Mouse (Mus musculus) kidney, embryonic 15.5 days (tissue): ENCODE results near the gene 2810004N23Rik. TPM values are rescaled to one million over a fixed set of nuclear protein-coding genes. Genes with fewer than 3 reads are reported as not detected.

Experiments used
- ATAC-seq: fragments of 200-750 bp; cut with Nextera tagmentation; replicated peaks from 2 replicates; pipeline ENCODE4 v1.8.0; 2017; ENCODE audit warnings: moderate TSS enrichment; ENCODE audit not compliant: low FRiP score
- H3K27ac ChIP-seq: fragments of 300-500 bp; sonication (generic); 2 replicates; pipeline ENCODE4 v1.5.1; 2015; ENCODE audit warnings: mild to moderate bottlenecking, inconsistent platforms
- H3K27me3 ChIP-seq: fragments of 300-500 bp; sonication (generic); 2 replicates; pipeline ENCODE4 v1.6.1; 2015; ENCODE audit warnings: inconsistent platforms
- H3K36me3 ChIP-seq: fragments of 300-500 bp; sonication (generic); 2 replicates; pipeline ENCODE4 v1.6.1; 2015; ENCODE audit warnings: inconsistent platforms
- H3K4me1 ChIP-seq: fragments of 300-500 bp; sonication (generic); 2 replicates; pipeline ENCODE4 v1.6.1; 2015; ENCODE audit warnings: inconsistent platforms
- H3K4me2 ChIP-seq: fragments of 300-500 bp; sonication (generic); 2 replicates; pipeline ENCODE4 v1.6.1; 2015; ENCODE audit warnings: moderate library complexity, mild to moderate bottlenecking, inconsistent platforms
- H3K4me3 ChIP-seq: fragments of 300-500 bp; sonication (generic); replicated peaks from 2 replicates; pipeline ENCODE4 v1.5.1; 2015; ENCODE audit warnings: mild to moderate bottlenecking, inconsistent platforms
- H3K9ac ChIP-seq: fragments of 300-500 bp; sonication (generic); 2 replicates; pipeline ENCODE4 v1.6.1; 2015; ENCODE audit warnings: mild to moderate bottlenecking, inconsistent platforms
- H3K9me3 ChIP-seq: fragments of 300-500 bp; sonication (generic); replicated peaks from 2 replicates; pipeline ENCODE4 v1.6.1; 2016; ENCODE audit warnings: inconsistent platforms
- WGBS: fragments of 180-500 bp; shearing (Covaris S2); methylation state at CpG from one replicate; pipeline ENCODE4 v1.1.7; 2015; ENCODE audit warnings: mixed read lengths; 5-methylcytosine and 5-hydroxymethylcytosine counted together
- polyA plus RNA-seq: library from polyadenylated mRNA; unstranded; fragments of >200 nt; fragmentation: Nextera tagmentation; extraction: Ambion mirVana; gene quantifications from 2 replicates; pipeline ENCODE4 v1.2.1, GENCODE M21; 2015

Gene 2810004N23Rik
- polyA plus RNA-seq, 1 experiment from 2014 or later = 53.3 TPM

DNA sequence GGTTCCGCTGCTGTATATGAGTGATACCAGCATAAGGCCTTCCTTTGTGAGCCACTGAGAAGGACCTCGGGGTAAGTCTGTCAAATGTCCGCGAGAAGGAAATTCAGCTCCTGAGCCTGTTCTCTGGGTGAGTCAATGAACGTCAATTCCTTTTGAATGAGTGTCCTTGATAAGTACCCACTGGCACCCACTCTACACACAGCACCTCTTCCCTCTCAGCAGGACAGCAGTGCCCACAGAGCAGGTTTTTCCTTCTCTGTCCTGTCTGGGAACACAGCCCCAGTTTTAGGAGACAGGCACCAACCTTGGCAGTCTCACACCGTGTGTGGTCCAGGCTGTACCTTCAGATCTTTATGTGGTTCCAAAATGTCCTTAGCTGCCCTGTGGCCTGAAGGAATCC lies 31.0 kb downstream of the 2810004N23Rik start:
- ATAC-seq = no peak
- no peak overlapping the region for H3K4me3 ChIP-seq
- H3K36me3 ChIP-seq = no peaks in the 10 kb centered on the region
- no peak overlapping the region for H3K27ac ChIP-seq
- H3K4me2 ChIP-seq = no peak overlapping the region
- H3K27me3 ChIP-seq = peaks cover 6% of the 10 kb centered on the region; the same call in 1 of the 2 replicates
- H3K4me1 ChIP-seq = peaks cover 20% of the 10 kb centered on the region
- no peaks in the 10 kb centered on the region for H3K9me3 ChIP-seq
- 89% methylated on average over 6 of the region's 6 CpGs for WGBS
- H3K9ac ChIP-seq = no peak overlapping the region

GRCm38 (mm10) chr8:124831531-124831930 lies 31.4 kb downstream of the 2810004N23Rik start:
- Histone ChIP-seq H3K4me2 (no peak overlapping the region), H3K4me3 (no peak overlapping the region), H3K9ac (no peak overlapping the region), H3K4me1 (peaks cover 24% of the 10 kb centered on the region), H3K36me3 (no peaks in the 10 kb centered on the region), H3K27me3 (peaks cover 6% of the 10 kb centered on the region; the same call in 1 of the 2 replicates), H3K27ac (no peak overlapping the region), H3K9me3 (no peaks in the 10 kb centered on the region)
- WGBS = 80% methylated on average over 6 of the region's 6 CpGs
- no peak for ATAC-seq

- no peak overlapping the region for H3K4me3 ChIP-seq
- no peak overlapping the region for H3K27ac ChIP-seq
- no peaks in the 10 kb centered on the region for H3K36me3 ChIP-seq
- peaks cover 6% of the 10 kb centered on the region; the same call in 1 of the 2 replicates for H3K27me3 ChIP-seq
- no peak for ATAC-seq
- H3K4me1 ChIP-seq = peaks cover 32% of the 10 kb centered on the region
- H3K4me2 ChIP-seq = no peak overlapping the region
- H3K9ac ChIP-seq = no peak overlapping the region
- no peaks in the 10 kb centered on the region for H3K9me3 ChIP-seq
- WGBS = 70% methylated on average over 13 of the region's 13 CpGs
Measured at GRCm38 (mm10) chr8:124830050-124830449, 32.9 kb downstream of the 2810004N23Rik start.

DNA sequence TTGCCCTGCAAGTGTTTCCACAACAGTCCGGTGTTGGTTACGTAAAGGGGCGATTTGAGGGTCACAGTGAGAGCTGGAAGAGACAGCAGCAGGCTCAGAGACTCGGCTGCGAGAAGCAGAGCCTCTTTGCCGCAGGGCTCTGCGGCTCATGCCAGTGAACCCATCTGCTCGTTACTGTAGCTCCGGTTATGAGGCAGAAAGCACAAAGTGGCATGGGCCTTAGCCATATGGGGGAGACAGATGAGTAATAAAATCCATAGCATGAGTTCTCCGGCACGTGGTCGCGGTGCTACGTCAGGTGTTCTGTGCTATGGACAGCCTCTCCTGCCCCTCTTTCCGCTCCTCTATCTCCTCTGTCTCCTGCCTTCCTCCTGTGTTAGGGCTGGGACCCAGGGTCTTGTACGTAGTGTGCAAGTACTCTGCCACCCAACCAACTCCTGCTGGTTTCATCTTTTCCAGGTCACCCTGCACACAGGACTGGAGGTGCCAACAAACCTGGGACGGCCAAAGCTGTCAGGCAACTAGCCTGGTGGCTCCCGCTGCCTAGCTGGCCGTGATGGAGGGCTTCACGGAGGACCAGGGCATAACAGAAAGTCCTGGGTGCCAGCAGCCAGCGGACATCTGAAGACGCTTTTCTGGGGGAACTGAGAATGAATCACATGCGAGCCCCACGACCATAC lies 34.2 kb downstream of the 2810004N23Rik start:
- Histone ChIP-seq H3K27me3 (peaks cover 6% of the 10 kb centered on the region; the same call in 1 of the 2 replicates), H3K9me3 (no peaks in the 10 kb centered on the region), H3K36me3 (no peaks in the 10 kb centered on the region), H3K27ac (no peak overlapping the region), H3K4me2 (no peak overlapping the region), H3K4me3 (no peak overlapping the region), H3K4me1 (peaks cover 20% of the 10 kb centered on the region), H3K9ac (no peak overlapping the region)
- 80% methylated on average over 24 of the region's 24 CpGs for WGBS
- no peak for ATAC-seq

DNA sequence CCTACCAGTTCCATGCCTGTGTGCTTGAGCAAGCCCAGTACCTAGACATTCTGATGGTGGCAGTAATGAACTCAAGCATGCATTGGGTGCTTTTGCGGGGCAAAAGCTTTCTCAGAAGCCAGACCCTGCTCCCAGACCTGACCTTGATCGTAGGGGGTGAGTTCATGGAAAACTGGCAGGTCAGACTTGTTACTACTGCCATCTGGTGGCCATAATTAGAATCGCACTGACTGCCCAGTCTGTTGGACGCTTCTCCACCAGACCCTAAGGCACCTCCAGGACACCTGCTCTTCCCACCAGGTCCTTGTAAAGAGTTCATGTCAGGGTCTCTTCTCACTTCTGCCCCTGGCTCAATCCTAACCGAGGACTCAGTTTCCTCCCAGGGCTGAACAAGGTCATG lies 35.5 kb downstream of the 2810004N23Rik start:
- Histone ChIP-seq H3K4me3 (no peak overlapping the region), H3K27ac (peak overlapping the region; percentile 84), H3K9me3 (no peaks in the 10 kb centered on the region), H3K36me3 (no peaks in the 10 kb centered on the region), H3K9ac (no peak overlapping the region), H3K4me2 (0 out of 2 replicates have a peak overlapping the region, but pooled peaks have one; percentile 31), H3K27me3 (peaks cover 6% of the 10 kb centered on the region; the same call in 1 of the 2 replicates), H3K4me1 (peaks cover 15% of the 10 kb centered on the region)
- peak; percentile 13; the same call in 1 of the 2 replicates for ATAC-seq
- 0% methylated on average over 5 of the region's 5 CpGs for WGBS

- no peaks in the 10 kb centered on the region for H3K36me3 ChIP-seq
- H3K4me2 ChIP-seq = peak overlapping the region; percentile 31
- H3K9me3 ChIP-seq = no peaks in the 10 kb centered on the region
- H3K4me1 ChIP-seq = peaks cover 15% of the 10 kb centered on the region
- peak overlapping the region; percentile 84 for H3K27ac ChIP-seq
- 12% methylated on average over 7 of the region's 7 CpGs for WGBS
- ATAC-seq = peak; percentile 75
- no peak overlapping the region for H3K4me3 ChIP-seq
- H3K27me3 ChIP-seq = peaks cover 6% of the 10 kb centered on the region; the same call in 1 of the 2 replicates
- H3K9ac ChIP-seq = no peak overlapping the region
Measured at GRCm38 (mm10) chr8:124826658-124827057, 36.3 kb downstream of the 2810004N23Rik start.

DNA sequence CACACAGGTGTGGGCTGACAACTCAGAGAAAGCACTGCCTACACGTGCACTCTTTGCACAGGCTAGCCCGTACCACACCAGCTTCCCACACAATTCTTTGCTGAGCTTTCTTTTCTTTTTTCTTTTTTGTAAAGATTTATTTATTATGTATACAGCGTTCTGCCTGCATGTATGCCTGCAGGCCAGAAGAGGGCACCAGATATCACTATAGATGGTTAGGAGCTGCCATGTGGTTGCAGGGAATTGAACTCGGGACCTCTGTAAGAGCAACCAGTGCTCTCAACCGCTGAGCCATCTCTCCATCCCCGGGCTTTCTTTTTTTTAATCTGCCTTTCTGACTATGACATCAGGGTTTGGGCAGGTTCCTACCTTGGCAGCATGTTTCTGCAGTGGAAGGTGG lies 39.4 kb downstream of the 2810004N23Rik start:
- Histone ChIP-seq H3K36me3 (no peaks in the 10 kb centered on the region), H3K27me3 (peaks cover under 1% of the 10 kb centered on the region; the same call in 1 of the 2 replicates), H3K4me3 (no peak overlapping the region), H3K9me3 (no peaks in the 10 kb centered on the region), H3K4me2 (no peak overlapping the region), H3K4me1 (peaks cover 20% of the 10 kb centered on the region), H3K9ac (no peak overlapping the region), H3K27ac (no peak overlapping the region)
- no peak for ATAC-seq
- WGBS = 86% methylated on average over 6 of the region's 6 CpGs

DNA sequence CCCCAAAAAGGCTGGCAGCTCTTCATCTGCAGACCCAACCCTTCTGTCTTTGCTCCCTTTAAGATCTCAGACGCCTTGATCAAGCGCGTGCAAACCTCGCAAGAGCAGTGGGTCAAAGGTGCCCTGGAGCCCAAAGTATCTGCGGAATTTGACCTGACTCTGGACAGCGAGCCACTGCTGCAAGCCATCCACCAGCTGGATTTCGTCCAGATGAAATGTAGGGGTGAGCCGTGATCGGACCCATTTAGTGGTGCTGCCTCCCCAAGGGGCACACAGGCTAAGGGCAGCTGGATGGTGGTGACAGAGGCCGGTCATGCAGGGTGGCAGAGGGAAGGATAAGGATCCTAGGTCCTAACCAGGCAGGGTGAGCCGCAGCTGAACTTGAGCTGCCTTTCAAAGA lies 42.8 kb downstream of the 2810004N23Rik start:
- no peak overlapping the region for H3K9ac ChIP-seq
- H3K4me1 ChIP-seq = peaks cover 5% of the 10 kb centered on the region; the same call in 1 of the 2 replicates
- ATAC-seq = no peak; the same call in 1 of the 2 replicates
- H3K27me3 ChIP-seq = no peaks in the 10 kb centered on the region
- H3K9me3 ChIP-seq = 0 out of 2 replicates have a peak, but pooled peaks cover 5% of the 10 kb centered on the region
- no peak overlapping the region for H3K4me3 ChIP-seq
- H3K4me2 ChIP-seq = no peak overlapping the region
- no peak overlapping the region for H3K27ac ChIP-seq
- WGBS = 27% methylated on average over 11 of the region's 11 CpGs
- no peaks in the 10 kb centered on the region for H3K36me3 ChIP-seq

GRCm38 (mm10) chr8:124819612-124820115 lies 43.3 kb downstream of the 2810004N23Rik start:
- peaks cover 5% of the 10 kb centered on the region; the same call in 1 of the 2 replicates for H3K4me1 ChIP-seq
- H3K4me3 ChIP-seq = no peak overlapping the region
- no peak overlapping the region for H3K27ac ChIP-seq
- H3K9me3 ChIP-seq = 0 out of 2 replicates have a peak, but pooled peaks cover 5% of the 10 kb centered on the region
- H3K27me3 ChIP-seq = no peaks in the 10 kb centered on the region
- no peak overlapping the region for H3K4me2 ChIP-seq
- 44% methylated on average over 6 of the region's 6 CpGs for WGBS
- H3K9ac ChIP-seq = no peak overlapping the region
- no peak for ATAC-seq
- H3K36me3 ChIP-seq = no peaks in the 10 kb centered on the region

- no peak for ATAC-seq
- Histone ChIP-seq H3K4me2 (no peak overlapping the region), H3K4me3 (no peak overlapping the region), H3K4me1 (peaks cover 5% of the 10 kb centered on the region; the same call in 1 of the 2 replicates), H3K27ac (no peak overlapping the region), H3K9me3 (0 out of 2 replicates have a peak, but pooled peaks cover 5% of the 10 kb centered on the region), H3K36me3 (no peaks in the 10 kb centered on the region), H3K9ac (no peak overlapping the region), H3K27me3 (no peaks in the 10 kb centered on the region)
- WGBS = 88% methylated on average over 3 of the region's 3 CpGs
Measured at GRCm38 (mm10) chr8:124817361-124817760, 45.6 kb downstream of the 2810004N23Rik start.

GRCm38 (mm10) chr8:124816866-124817265 lies 46.1 kb downstream of the 2810004N23Rik start:
- Histone ChIP-seq H3K4me3 (no peak overlapping the region), H3K4me1 (peaks cover 5% of the 10 kb centered on the region; the same call in 1 of the 2 replicates), H3K9me3 (0 out of 2 replicates have a peak, but pooled peaks cover 5% of the 10 kb centered on the region), H3K4me2 (no peak overlapping the region), H3K27ac (no peak overlapping the region), H3K36me3 (no peaks in the 10 kb centered on the region), H3K9ac (no peak overlapping the region), H3K27me3 (no peaks in the 10 kb centered on the region)
- no peak for ATAC-seq
- WGBS = 92% methylated on average over 11 of the region's 11 CpGs

DNA sequence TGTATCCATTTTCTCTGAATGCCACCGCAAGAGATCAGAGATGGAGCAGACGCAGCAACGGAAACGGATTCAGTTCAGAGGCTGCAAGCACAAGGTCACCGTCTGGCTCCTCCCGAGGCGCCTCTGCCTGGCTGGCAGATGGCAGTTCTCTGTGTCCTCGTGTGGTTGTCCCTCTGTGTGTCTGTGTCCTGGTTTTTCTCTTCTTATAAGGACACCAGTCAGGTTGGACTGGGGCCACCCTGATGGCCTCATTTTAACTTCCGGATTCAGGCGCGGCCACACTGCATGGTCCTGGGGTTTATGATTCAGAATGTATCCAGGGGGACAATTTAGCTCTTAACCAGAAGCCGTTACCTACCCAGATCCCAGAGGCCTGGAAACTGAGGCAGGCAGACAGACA lies 47.0 kb downstream of the 2810004N23Rik start:
- WGBS = 86% methylated on average over 12 of the region's 12 CpGs
- Histone ChIP-seq H3K4me2 (no peak overlapping the region), H3K9ac (no peak overlapping the region), H3K27ac (no peak overlapping the region), H3K4me1 (peaks cover 5% of the 10 kb centered on the region; the same call in 1 of the 2 replicates), H3K9me3 (0 out of 2 replicates have a peak, but pooled peaks cover 5% of the 10 kb centered on the region), H3K36me3 (no peaks in the 10 kb centered on the region), H3K27me3 (no peaks in the 10 kb centered on the region), H3K4me3 (no peak overlapping the region)
- no peak for ATAC-seq
